14 mouse cellular contexts compared by ENCODE assay signal in genomic region chr11:120684086-120684485, GRCm38 (mm10). TPM values are rescaled to one million over a fixed set of nuclear protein-coding genes. Genes with fewer than 3 reads are reported as not detected.
"Had no signal": no experiment of that assay in that cellular context is flagged by ENCODE, and none has a peak within 500 bp of the region (broad histone marks: within the 10 kb centered on the region; RNA-seq: fewer than 3 reads in every experiment).

No protein-coding gene starts in this region.

- H3K27me3 ChIP-seq: liver, embryonic 12.5 days; megakaryocyte, embryonic 14.5 days; midbrain, embryonic 15.5 days; neural tube, embryonic 12.5 days had no signal

- H3K4me1 ChIP-seq: midbrain, embryonic 15.5 days; neural tube, embryonic 12.5 days had no signal

- H3K9ac ChIP-seq: liver, embryonic 12.5 days; midbrain, embryonic 15.5 days; neural tube, embryonic 12.5 days had no signal

- H3K4me2 ChIP-seq: liver, embryonic 12.5 days; midbrain, embryonic 11.5 days; midbrain, embryonic 15.5 days; neural tube, embryonic 12.5 days had no signal

- DNase-seq: kidney, adult 11 months; kidney, adult 9 months; kidney, postnatal 36 days; left cerebral cortex, postnatal 4 days; right cerebral cortex, postnatal 14 days; thymus, postnatal 4 days had no signal

- H3K27ac ChIP-seq: kidney, postnatal 0 days; liver, embryonic 12.5 days; macrophage; midbrain, embryonic 15.5 days; neural tube, embryonic 12.5 days had no signal

- H3K9me3 ChIP-seq: liver, embryonic 12.5 days; megakaryocyte, embryonic 14.5 days; midbrain, embryonic 15.5 days; neural tube, embryonic 12.5 days had no signal

- ATAC-seq: liver, embryonic 12.5 days; midbrain, embryonic 15.5 days had no signal

- H3K4me3 ChIP-seq: liver, embryonic 12.5 days; megakaryocyte, embryonic 14.5 days; midbrain, embryonic 15.5 days; neural tube, embryonic 12.5 days had no signal

RNA-seq across cellular contexts. Expression of gene Notum, which starts 23.1 kb away (rescaled TPM):
- total RNA-seq: monocyte, adult 5-6 weeks had no signal
- polyA plus RNA-seq: macrophage had no signal

RNA-seq across cellular contexts. Expression of gene Myadml2, which starts 36.1 kb away (rescaled TPM):
- total RNA-seq: monocyte, adult 5-6 weeks had no signal
- polyA plus RNA-seq: macrophage had no signal
